Mouse (Mus musculus) embryonic facial prominence, embryonic 12.5 days (tissue): ENCODE measurements around the gene Awat1. TPM values are rescaled to one million over a fixed set of nuclear protein-coding genes. Genes with fewer than 3 reads are reported as not detected.

Experiments
- ATAC-seq: fragments of 200-750 bp; cut with Nextera tagmentation; 2 replicates; pipeline ENCODE4 v1.8.0; 2017; ENCODE audit not compliant: insufficient number of reproducible peaks, insufficient read depth, low FRiP score, low TSS enrichment
- H3K27ac ChIP-seq: fragments of 300-500 bp; sonication (generic); 2 replicates; pipeline ENCODE4 v1.5.1; 2016; ENCODE audit warnings: mild to moderate bottlenecking
- H3K27me3 ChIP-seq: fragments of 300-500 bp; sonication (generic); 2 replicates; pipeline ENCODE4 v1.6.1; 2016; ENCODE audit warnings: mild to moderate bottlenecking, moderate library complexity
- H3K36me3 ChIP-seq: fragments of 300-500 bp; sonication (generic); 2 replicates; pipeline ENCODE4 v1.6.1; 2016; ENCODE audit warnings: mild to moderate bottlenecking
- H3K4me1 ChIP-seq: fragments of 300-500 bp; sonication (generic); 2 replicates; pipeline ENCODE4 v1.6.1; 2016
- H3K4me2 ChIP-seq: fragments of 300-500 bp; sonication (generic); replicated peaks from 2 replicates; pipeline ENCODE4 v1.6.1; 2016; ENCODE audit warnings: mild to moderate bottlenecking, moderate library complexity
- H3K4me3 ChIP-seq: fragments of 300-500 bp; sonication (generic); 2 replicates; pipeline ENCODE4 v1.5.1; 2016; ENCODE audit warnings: mild to moderate bottlenecking
- H3K9ac ChIP-seq: fragments of 300-500 bp; sonication (generic); 2 replicates; pipeline ENCODE4 v1.6.1; 2016; ENCODE audit warnings: mild to moderate bottlenecking, moderate library complexity
- H3K9me3 ChIP-seq: fragments of 300-500 bp; sonication (generic); 2 replicates; pipeline ENCODE4 v1.6.1; 2016; ENCODE audit warnings: mild to moderate bottlenecking, moderate library complexity
- WGBS: fragments of 180-500 bp; shearing (Covaris S2); methylation state at CpG from one replicate; pipeline ENCODE4 v1.1.7; 2016; 5-methylcytosine and 5-hydroxymethylcytosine counted together
- polyA plus RNA-seq: library from polyadenylated mRNA; unstranded; fragments of >200 nt; fragmentation: Nextera tagmentation; extraction: Ambion mirVana; gene quantifications from 2 replicates; pipeline ENCODE4 v1.2.1, GENCODE M21; 2016

Gene Awat1
- not detected in 2 replicates for polyA plus RNA-seq

DNA sequence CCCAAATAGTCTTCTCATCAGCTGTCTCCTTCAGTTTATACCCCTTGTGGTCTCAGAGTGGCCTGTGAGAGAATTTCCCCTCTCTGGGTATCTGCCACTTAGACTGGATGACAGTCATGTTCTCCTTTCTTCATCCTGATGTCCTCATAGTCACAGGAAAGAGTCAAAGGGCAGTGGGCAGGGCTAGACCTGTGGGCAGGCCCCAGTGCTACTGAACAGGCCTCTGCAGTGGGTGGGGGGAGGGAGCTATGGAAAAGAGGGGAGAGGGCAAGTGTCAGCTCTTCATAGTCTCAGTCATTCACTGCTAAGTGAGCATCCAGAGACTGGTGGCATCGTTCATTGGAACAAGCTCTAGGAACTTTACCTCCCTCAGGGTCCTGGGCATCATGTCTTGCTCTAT is at the start of gene Awat1:
Awat1 (plus strand) TSS at position 301 of the 400 bp plus-strand sequence.
- no peak for ATAC-seq
- Histone ChIP-seq H3K9me3 (no peaks in the 10 kb centered on the region), H3K36me3 (no peaks in the 10 kb centered on the region), H3K4me1 (no peaks in the 10 kb centered on the region), H3K4me2 (no peak within 1 kb of the TSS), H3K4me3 (no peak within 1 kb of the TSS), H3K27me3 (peaks cover 3% of the 10 kb centered on the region; the same call in 1 of the 2 replicates), H3K9ac (no peak within 1 kb of the TSS), H3K27ac (no peak within 1 kb of the TSS)
- 86% methylated on average over 1 of the region's 1 CpGs for WGBS

GRCm38 (mm10) chrX:100524471-100524870 is 47.6 kb upstream of the Awat1 start, which contains the start of gene Dgat2l6:
Gene Dgat2l6 (plus strand): TSS chrX:100524838.
- WGBS, result 85% methylated on average over 4 of the region's 4 CpGs
- Histone ChIP-seq H3K27me3 (no peaks in the 10 kb centered on the region), H3K4me3 (no peak within 1 kb of the TSS), H3K27ac (no peak within 1 kb of the TSS), H3K9me3 (no peaks in the 10 kb centered on the region), H3K9ac (no peak within 1 kb of the TSS), H3K4me2 (no peak within 1 kb of the TSS), H3K36me3 (no peaks in the 10 kb centered on the region), H3K4me1 (no peaks in the 10 kb centered on the region)
- no peak for ATAC-seq

DNA sequence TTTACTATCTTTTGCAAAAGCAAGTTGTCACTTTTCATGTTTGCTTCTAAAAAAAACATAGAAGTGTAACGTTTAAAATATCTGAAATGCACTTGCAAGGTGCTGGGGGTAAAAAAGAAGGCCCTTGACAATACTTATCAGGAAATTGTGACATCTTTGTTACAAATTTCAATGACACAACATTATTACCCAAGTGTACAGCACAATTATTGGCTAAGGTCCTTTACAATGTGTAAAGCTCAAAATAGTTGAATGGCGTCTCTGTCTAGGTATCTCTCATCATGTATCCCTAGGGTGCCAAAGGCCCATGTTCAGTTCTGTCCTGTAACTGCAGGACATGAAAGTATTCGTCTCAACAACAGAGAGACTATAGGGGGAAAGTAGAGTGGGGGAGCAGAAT is 16.0 kb upstream of the Awat1 start:
- Histone ChIP-seq H3K4me3 (no peak overlapping the region), H3K9me3 (no peaks in the 10 kb centered on the region), H3K27ac (no peak overlapping the region), H3K4me2 (no peak overlapping the region), H3K4me1 (no peaks in the 10 kb centered on the region), H3K27me3 (no peaks in the 10 kb centered on the region), H3K36me3 (no peaks in the 10 kb centered on the region), H3K9ac (no peak overlapping the region)
- no peak for ATAC-seq
- 78% methylated on average over 3 of the region's 3 CpGs for WGBS

DNA sequence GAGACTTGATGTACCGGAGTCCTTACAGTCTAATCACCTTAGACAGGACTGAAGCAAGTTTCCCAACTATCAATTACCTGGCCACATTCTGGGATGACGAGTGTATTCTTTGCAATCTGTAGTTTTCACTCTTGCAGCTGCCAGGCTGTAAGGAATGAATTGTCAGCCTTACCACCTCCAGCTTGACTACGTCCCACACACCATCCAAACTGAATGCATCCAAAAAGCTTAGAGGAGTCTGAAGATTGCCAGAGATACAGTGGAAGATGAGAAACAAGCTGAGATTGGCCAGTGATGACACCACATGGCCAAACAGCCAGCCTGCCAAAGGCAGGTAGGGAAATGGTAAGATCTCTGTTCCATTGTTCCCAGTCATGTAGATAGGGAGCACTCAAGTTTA is 6.4 kb upstream of the Awat1 start:
- Histone ChIP-seq H3K27me3 (no peaks in the 10 kb centered on the region), H3K36me3 (no peaks in the 10 kb centered on the region), H3K4me3 (no peak overlapping the region), H3K9me3 (no peaks in the 10 kb centered on the region), H3K27ac (no peak overlapping the region), H3K9ac (no peak overlapping the region), H3K4me1 (no peaks in the 10 kb centered on the region), H3K4me2 (no peak overlapping the region)
- ATAC-seq, result no peak
- WGBS, result 80% methylated on average over 3 of the region's 3 CpGs

GRCm38 (mm10) chrX:100594791-100595190 is 22.7 kb downstream of the Awat1 start, which contains the start of gene P2ry4:
Gene P2ry4 (minus strand): TSS chrX:100594869.
- Histone ChIP-seq H3K27me3 (peaks cover 18% of the 10 kb centered on the region), H3K36me3 (no peaks in the 10 kb centered on the region), H3K27ac (no peak within 1 kb of the TSS), H3K9ac (no peak within 1 kb of the TSS), H3K4me2 (no peak within 1 kb of the TSS), H3K4me1 (no peaks in the 10 kb centered on the region), H3K4me3 (no peak within 1 kb of the TSS), H3K9me3 (no peaks in the 10 kb centered on the region)
- no peak for ATAC-seq
- 76% methylated on average over 4 of the region's 4 CpGs for WGBS

DNA sequence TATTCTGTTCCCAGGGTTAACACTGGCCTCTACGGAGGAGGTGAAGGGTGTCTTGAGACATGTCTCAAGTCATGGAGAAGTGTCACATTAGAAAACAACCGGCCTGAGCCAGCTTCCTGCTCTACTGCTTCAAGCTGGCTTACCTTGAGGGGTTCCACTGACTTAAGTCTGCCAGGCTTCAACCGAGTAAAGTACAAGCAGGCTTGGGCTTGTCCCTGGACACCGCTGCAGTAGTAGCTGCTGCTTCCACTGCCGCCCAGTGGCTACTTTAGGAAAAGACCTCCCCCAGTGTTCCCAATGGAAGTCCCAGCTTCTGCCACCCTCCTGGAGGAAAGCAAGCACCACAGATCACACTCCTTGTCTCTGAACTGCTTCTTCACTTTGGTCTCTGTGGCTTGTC is 25.4 kb downstream of the Awat1 start:
- no peak for ATAC-seq
- 22% methylated on average over 5 of the region's 5 CpGs for WGBS

GRCm38 (mm10) chrX:100599755-100600154 is 27.7 kb downstream of the Awat1 start:
- no peak overlapping the region for H3K9ac ChIP-seq
- H3K4me3 ChIP-seq, result no peak overlapping the region
- H3K9me3 ChIP-seq, result no peaks in the 10 kb centered on the region
- H3K4me2 ChIP-seq, result no peak overlapping the region
- H3K4me1 ChIP-seq, result no peaks in the 10 kb centered on the region
- peaks cover 14% of the 10 kb centered on the region for H3K27me3 ChIP-seq
- no peak for ATAC-seq
- 66% methylated on average over 4 of the region's 4 CpGs for WGBS
- no peak overlapping the region for H3K27ac ChIP-seq
- no peaks in the 10 kb centered on the region for H3K36me3 ChIP-seq

More for the DNA sequence above, 25.4 kb downstream of the Awat1 start:
- Histone ChIP-seq H3K36me3 (no peaks in the 10 kb centered on the region), H3K9ac (no peak overlapping the region), H3K9me3 (no peaks in the 10 kb centered on the region), H3K4me3 (no peak overlapping the region), H3K27me3 (peaks cover 21% of the 10 kb centered on the region), H3K4me1 (no peaks in the 10 kb centered on the region), H3K4me2 (no peak overlapping the region), H3K27ac (no peak overlapping the region)

- H3K4me2 ChIP-seq, result no peak within 1 kb of the TSS
- no peak within 1 kb of the TSS for H3K4me3 ChIP-seq
- no peaks in the 10 kb centered on the region for H3K9me3 ChIP-seq
- no peak within 1 kb of the TSS for H3K9ac ChIP-seq
- no peaks in the 10 kb centered on the region for H3K36me3 ChIP-seq
- no peaks in the 10 kb centered on the region; the same call in 1 of the 2 replicates for H3K27me3 ChIP-seq
- no peaks in the 10 kb centered on the region for H3K4me1 ChIP-seq
- H3K27ac ChIP-seq, result no peak within 1 kb of the TSS
- 83% methylated on average over 1 of the region's 1 CpGs for WGBS
- ATAC-seq, result no peak
These were observed 33.3 kb downstream of the Awat1 start, which contains the start of gene Arr3 for GRCm38 (mm10) chrX:100605314-100605713. Gene Arr3 (plus strand): TSS chrX:100605497.

- Histone ChIP-seq H3K27ac (no peak overlapping the region), H3K4me3 (no peak overlapping the region), H3K9me3 (no peaks in the 10 kb centered on the region), H3K9ac (no peak overlapping the region), H3K4me2 (no peak overlapping the region), H3K27me3 (0 out of 2 replicates have a peak, but pooled peaks cover 11% of the 10 kb centered on the region), H3K4me1 (no peaks in the 10 kb centered on the region), H3K36me3 (peaks cover 8% of the 10 kb centered on the region; the same call in 1 of the 2 replicates)
- 66% methylated on average over 3 of the region's 3 CpGs for WGBS
- ATAC-seq, result no peak
These were observed 46.4 kb downstream of the Awat1 start for GRCm38 (mm10) chrX:100618488-100618887.

- Histone ChIP-seq H3K4me3 (no peak overlapping the region), H3K27me3 (0 out of 2 replicates have a peak, but pooled peaks cover 18% of the 10 kb centered on the region), H3K4me2 (no peak overlapping the region), H3K9me3 (no peaks in the 10 kb centered on the region), H3K27ac (no peak overlapping the region), H3K4me1 (no peaks in the 10 kb centered on the region), H3K36me3 (peaks cover 8% of the 10 kb centered on the region; the same call in 1 of the 2 replicates), H3K9ac (no peak overlapping the region)
- WGBS, result 74% methylated on average over 2 of the region's 2 CpGs
- ATAC-seq, result no peak
These were observed 49.3 kb downstream of the Awat1 start for GRCm38 (mm10) chrX:100621366-100621765.

GRCm38 (mm10) chrX:100624242-100624641 is 52.2 kb downstream of the Awat1 start:
- no peaks in the 10 kb centered on the region for H3K9me3 ChIP-seq
- 91% methylated on average over 4 of the region's 4 CpGs for WGBS
- H3K4me3 ChIP-seq, result no peak overlapping the region
- 0 out of 2 replicates have a peak, but pooled peaks cover 6% of the 10 kb centered on the region for H3K27me3 ChIP-seq
- peaks cover 8% of the 10 kb centered on the region; the same call in 1 of the 2 replicates for H3K36me3 ChIP-seq
- H3K27ac ChIP-seq, result no peak overlapping the region
- no peak overlapping the region for H3K4me2 ChIP-seq
- ATAC-seq, result no peak
- H3K9ac ChIP-seq, result no peak overlapping the region
- H3K4me1 ChIP-seq, result no peaks in the 10 kb centered on the region

GRCm38 (mm10) chrX:100625146-100625545 is 53.1 kb downstream of the Awat1 start:
- 0 out of 2 replicates have a peak overlapping the region, but pooled peaks have one; percentile 24 for H3K9ac ChIP-seq
- WGBS, result 44% methylated on average over 7 of the region's 7 CpGs
- peak overlapping the region; percentile 51 for H3K4me2 ChIP-seq
- 0 out of 2 replicates have a peak, but pooled peaks cover 6% of the 10 kb centered on the region for H3K27me3 ChIP-seq
- no peaks in the 10 kb centered on the region for H3K9me3 ChIP-seq
- H3K4me3 ChIP-seq, result peak overlapping the region; percentile 56
- H3K27ac ChIP-seq, result no peak overlapping the region
- peaks cover 8% of the 10 kb centered on the region; the same call in 1 of the 2 replicates for H3K36me3 ChIP-seq
- no peaks in the 10 kb centered on the region for H3K4me1 ChIP-seq
- no peak for ATAC-seq
